ENCODE assay signal across 7 mouse cellular contexts in the genomic region with DNA sequence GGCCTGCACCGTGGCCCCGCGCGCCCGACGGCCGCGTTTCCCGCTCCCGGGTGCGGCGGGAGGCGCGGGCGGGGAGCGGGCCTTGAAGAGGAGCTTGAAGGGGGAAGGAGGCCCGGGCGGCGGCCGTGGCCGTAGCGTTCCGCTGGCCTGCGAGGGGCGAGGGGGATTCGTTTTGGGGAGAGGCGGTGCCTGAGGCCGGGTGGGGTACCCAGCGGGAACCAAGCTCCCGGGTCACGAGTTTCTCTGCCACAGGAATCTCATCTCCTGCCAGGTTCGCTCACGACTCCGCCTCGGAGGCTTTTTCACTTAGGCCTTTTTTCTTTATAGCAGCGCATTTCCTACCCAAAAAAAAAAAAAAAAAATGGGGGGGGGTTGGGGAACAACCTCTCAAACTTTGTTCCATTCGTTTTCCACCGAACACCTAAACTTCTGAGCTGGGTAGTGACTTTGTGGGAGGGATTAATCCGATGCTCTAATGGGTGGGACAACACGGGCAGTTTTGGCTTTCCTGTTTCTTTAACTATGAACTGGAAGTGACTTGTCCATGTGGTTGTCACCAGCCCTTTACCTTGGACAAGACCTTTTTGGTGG. TPM values are rescaled to one million over a fixed set of nuclear protein-coding genes. Genes with fewer than 3 reads are reported as not detected.
A peak's percentile ranks its signal among the peaks of the same experiment; 100 is the strongest.
DNase-seq lines count a peak whose midpoint lies in the region; ATAC-seq and TF ChIP-seq lines count a peak whose summit lies in the region.

No protein-coding gene starts in this region.

- H3ac ChIP-seq in myocyte (ENCODE audit: control insufficient read depth, insufficient read length): peak overlapping the region; percentile 91

- no peak for ATAC-seq in intestine, embryonic 15.5 days
- no peak for ATAC-seq in limb, embryonic 14.5 days (ENCODE audit: low FRiP score, low read depth)
- ATAC-seq in stomach, embryonic 16.5 days (ENCODE audit: insufficient read depth, low FRiP score): no peak

- H3K4me2 ChIP-seq in intestine, embryonic 15.5 days (replicated peaks): peak overlapping the region; percentile 62
- peak overlapping the region; percentile 65 for H3K4me2 ChIP-seq in limb, embryonic 14.5 days (replicated peaks; ENCODE audit: low read depth, low read length, severe bottlenecking)
- peak overlapping the region; percentile 88 for H3K4me2 ChIP-seq in myocyte (ENCODE audit: low read depth)
- H3K4me2 ChIP-seq in stomach, embryonic 16.5 days (ENCODE audit: low read depth, low read length): peak overlapping the region; percentile 61

- H3K36me3 ChIP-seq in intestine, embryonic 15.5 days: peaks cover 12% of the 10 kb centered on the region; the same call in 1 of the 2 replicates
- H3K36me3 ChIP-seq in limb, embryonic 14.5 days (ENCODE audit: control insufficient read depth, insufficient read depth, low read length): peaks cover 23% of the 10 kb centered on the region
- H3K36me3 ChIP-seq in myocyte (ENCODE audit: control insufficient read depth, insufficient read depth): peaks cover 30% of the 10 kb centered on the region
- H3K36me3 ChIP-seq in stomach, embryonic 16.5 days (ENCODE audit: control insufficient read depth, insufficient read depth, low read length): peaks cover 14% of the 10 kb centered on the region; the same call in 1 of the 2 replicates

- no peak for TF ChIP-seq POLR2A in limb, embryonic 14.5 days (IDR thresholded peaks at IDR 0.05; ENCODE audit: borderline replicate concordance, extremely low read depth, insufficient read depth, insufficient read length)
- peak; percentile 11 for TF ChIP-seq POLR2A in myocyte (IDR thresholded peaks at IDR 0.05; ENCODE audit: insufficient read length, low read depth)

- WGBS in intestine, embryonic 15.5 days: under 1% methylated on average over 24 of the region's 40 CpGs
- under 1% methylated on average over 21 of the region's 40 CpGs for WGBS in limb, embryonic 14.5 days
- WGBS in stomach, embryonic 16.5 days: under 1% methylated on average over 36 of the region's 40 CpGs

- 0 out of 2 replicates have a peak, but pooled peaks cover 8% of the 10 kb centered on the region for H3K4me1 ChIP-seq in intestine, embryonic 15.5 days (replicated peaks)
- H3K4me1 ChIP-seq in limb, embryonic 14.5 days (ENCODE audit: control insufficient read depth, insufficient read depth, low read length): peaks cover 4% of the 10 kb centered on the region; the same call in 1 of the 2 replicates
- peaks cover 7% of the 10 kb centered on the region for H3K4me1 ChIP-seq in stomach, embryonic 16.5 days (ENCODE audit: control insufficient read depth, insufficient read depth, low read length)

- H3K9me3 ChIP-seq in intestine, embryonic 15.5 days: no peaks in the 10 kb centered on the region
- no peaks in the 10 kb centered on the region for H3K9me3 ChIP-seq in limb, embryonic 14.5 days (ENCODE audit: control insufficient read depth, low read length)
- H3K9me3 ChIP-seq in stomach, embryonic 16.5 days (replicated peaks; ENCODE audit: control insufficient read depth, low read length): no peaks in the 10 kb centered on the region

- peaks cover 63% of the 10 kb centered on the region for H3K79me2 ChIP-seq in myocyte (ENCODE audit: control insufficient read depth, insufficient read depth)

- H3K27me3 ChIP-seq in intestine, embryonic 15.5 days (replicated peaks): no peaks in the 10 kb centered on the region
- H3K27me3 ChIP-seq in limb, embryonic 14.5 days (ENCODE audit: control insufficient read depth, insufficient read depth, low read length): no peaks in the 10 kb centered on the region
- H3K27me3 ChIP-seq in myocyte (ENCODE audit: control insufficient read depth, insufficient read depth, insufficient read length): no peaks in the 10 kb centered on the region
- no peaks in the 10 kb centered on the region for H3K27me3 ChIP-seq in stomach, embryonic 16.5 days (ENCODE audit: control insufficient read depth, insufficient read depth, low read length)

- peak overlapping the region; percentile 99 for H3K9ac ChIP-seq in intestine, embryonic 15.5 days
- H3K9ac ChIP-seq in limb, embryonic 14.5 days (ENCODE audit: low read depth, low read length, severe bottlenecking): peak overlapping the region; percentile 98
- H3K9ac ChIP-seq in stomach, embryonic 16.5 days (ENCODE audit: low read length): peak overlapping the region; percentile 93

- H3K27ac ChIP-seq in intestine, embryonic 15.5 days: peak overlapping the region; percentile 99
- H3K27ac ChIP-seq in limb, embryonic 14.5 days (replicated peaks; ENCODE audit: low read depth, low read length): peak overlapping the region; percentile 98
- peak overlapping the region; percentile 99 for H3K27ac ChIP-seq in stomach, embryonic 16.5 days (ENCODE audit: low read length)

- DNase-seq in adrenal gland, adult 18-20 months (ENCODE audit: low spot score in 2 of 2): peak; percentile 44 to 53
- peak; percentile 41 to 43 for DNase-seq in cerebellum, postnatal 36 days
- DNase-seq in gastrocnemius, adult 8-10 months (ENCODE audit: low spot score in 2 of 2): peak; percentile 20 to 24
- peak; percentile 41 for DNase-seq in limb, embryonic 14.5 days (ENCODE audit: low spot score)

- H3K4me3 ChIP-seq in intestine, embryonic 15.5 days (replicated peaks): peak overlapping the region; percentile 99
- H3K4me3 ChIP-seq in limb, embryonic 14.5 days (replicated peaks; ENCODE audit: low read length): peak overlapping the region; percentile 80
- peak overlapping the region; percentile 95 for H3K4me3 ChIP-seq in myocyte
- peak overlapping the region; percentile 99 for H3K4me3 ChIP-seq in stomach, embryonic 16.5 days (replicated peaks; ENCODE audit: low read length)

TF ChIP-seq in myocyte, 11 proteins besides CTCF, POLR2A, EP300 and RAD21:
- no peak for TF ChIP-seq REST (IDR thresholded peaks at IDR 0.05; ENCODE audit: insufficient read depth, insufficient read length)
- TF ChIP-seq TCF3 (IDR thresholded peaks at IDR 0.05; ENCODE audit: insufficient read length, low read depth): no peak
- TF ChIP-seq E2F4 (IDR thresholded peaks at IDR 0.05; ENCODE audit: insufficient read depth): no peak
- TF ChIP-seq POLR2AphosphoS2 (IDR thresholded peaks at IDR 0.05; ENCODE audit: insufficient read length, low read depth): no peak
- no peak for TF ChIP-seq TCF12 (IDR thresholded peaks at IDR 0.05; ENCODE audit: insufficient read depth, poor library complexity, severe bottlenecking)

RNA-seq across cellular contexts. Expression of gene Nufip2, which starts 1.7 kb away (rescaled TPM):
- 10 to 100 TPM; 71.1 to 98.0 TPM for total RNA-seq in adrenal gland, adult 18-20 months (2021)
- total RNA-seq in gastrocnemius, adult 8-10 months (2022): 10 to 100 TPM; 31.0 to 38.3 (median 33.6) TPM
- 4.6 and 4.8 TPM in 2 replicates for polyA plus RNA-seq in intestine, embryonic 15.5 days (2015; fragmentation: Nextera tagmentation; extraction: Ambion mirVana)
- 19.5 and 21.3 TPM in 2 replicates for polyA plus RNA-seq in limb, embryonic 14.5 days (2012; rRNA removed)
- polyA plus RNA-seq in limb, embryonic 14.5 days (2014; fragmentation: Nextera tagmentation; extraction: Ambion mirVana): 5.5 and 5.8 TPM in 2 replicates
- 9.3 TPM for polyA plus RNA-seq in myocyte (2012; fragmentation: generic; extraction: Trizol)
- polyA plus RNA-seq in stomach, embryonic 16.5 days (2015; fragmentation: Nextera tagmentation; extraction: Ambion mirVana): 3.4 and 4.2 TPM in 2 replicates

RNA-seq across cellular contexts. Expression of gene Cryba1, which starts 37.4 kb away (rescaled TPM):
- total RNA-seq in adrenal gland, adult 18-20 months (2021): not detected
- total RNA-seq in gastrocnemius, adult 8-10 months (2022): not detected
- 0.18 TPM in 1 of 2 replicates, not detected in the other for polyA plus RNA-seq in intestine, embryonic 15.5 days (2015; fragmentation: Nextera tagmentation; extraction: Ambion mirVana)
- not detected in 2 replicates for polyA plus RNA-seq in limb, embryonic 14.5 days (2012; rRNA removed)
- not detected in 2 replicates for polyA plus RNA-seq in limb, embryonic 14.5 days (2014; fragmentation: Nextera tagmentation; extraction: Ambion mirVana)
- polyA plus RNA-seq in myocyte (2012; fragmentation: generic; extraction: Trizol): not detected
- not detected in 2 replicates for polyA plus RNA-seq in stomach, embryonic 16.5 days (2015; fragmentation: Nextera tagmentation; extraction: Ambion mirVana)
